Mouse (Mus musculus) olfactory bulb, adult 2 months (tissue): ENCODE measurements around the gene Gm44502. TPM values are rescaled to one million over a fixed set of nuclear protein-coding genes. Genes with fewer than 3 reads are reported as not detected.
A peak's percentile ranks its signal among the peaks of the same experiment; 100 is the strongest.

Experiments used
- H3K27ac ChIP-seq: fragments of 200-500 bp; 2 replicates; pipeline ENCODE4 v1.5.1; 2012; ENCODE audit warnings: low read depth, low read length; ENCODE audit not compliant: insufficient read depth
- H3K4me1 ChIP-seq: fragments of 200-500 bp; 2 replicates; pipeline ENCODE4 v1.6.1; 2012; ENCODE audit warnings: low read length; ENCODE audit not compliant: control insufficient read depth, insufficient read depth
- H3K4me3 ChIP-seq: fragments of 200-500 bp; 2 replicates; pipeline ENCODE4 v1.5.1; 2012; ENCODE audit warnings: mild to moderate bottlenecking, low read depth, low read length, moderate library complexity; ENCODE audit not compliant: insufficient read depth
- CTCF ChIP-seq: fragments of 200-500 bp; IDR thresholded peaks from 2 replicates; pipeline ENCODE4 v1.5.1; 2012; ENCODE audit warnings: low read depth, mild to moderate bottlenecking, low read length, moderate library complexity; ENCODE audit not compliant: insufficient read depth
- POLR2A ChIP-seq: fragments of 200-500 bp; IDR thresholded peaks from 2 replicates; pipeline ENCODE4 v1.6.1; 2012; ENCODE audit warnings: mild to moderate bottlenecking, low read depth, low read length, moderate library complexity; ENCODE audit not compliant: insufficient read depth
- WGBS: fragments of 180-500 bp; shearing (Covaris S2); methylation state at CpG from one replicate; pipeline ENCODE4 v1.1.7; 2018; 5-methylcytosine and 5-hydroxymethylcytosine counted together
- polyA plus RNA-seq: library from polyadenylated mRNA; stranded (reverse); fragments of >200 nt; gene quantifications from 2 replicates; pipeline ENCODE4 v1.2.4, GENCODE M21; 2012; ENCODE audit warnings: low replicate concordance; ENCODE audit not compliant: missing spikeins, insufficient read depth, insufficient read length

Gm44502 gene
- polyA plus RNA-seq, 1 experiment: not detected

DNA sequence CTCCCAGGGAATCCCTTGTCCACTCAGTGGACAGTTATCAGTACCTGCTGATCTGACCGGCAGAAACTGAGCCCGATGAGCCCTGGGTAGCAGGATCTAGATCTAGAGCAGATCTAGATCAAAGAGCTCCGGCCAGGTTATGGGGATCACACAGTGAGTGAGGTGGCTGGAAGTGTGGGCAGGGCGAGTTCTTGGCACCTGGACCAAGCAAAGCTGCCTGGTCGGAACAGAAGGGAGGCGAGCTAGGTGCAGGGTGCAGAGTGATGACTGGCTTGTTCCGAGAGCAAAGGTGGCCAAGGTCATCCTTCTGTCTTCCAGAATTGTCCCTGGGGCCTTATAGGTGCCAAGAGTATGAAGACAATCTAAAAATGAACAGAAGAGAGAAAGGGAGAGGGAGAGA lies 30.3 kb upstream of the Gm44502 start:
- no peak for TF ChIP-seq CTCF
- no peak for TF ChIP-seq POLR2A
- Histone ChIP-seq H3K4me1 (peaks cover 37% of the 10 kb centered on the region), H3K27ac (no peak overlapping the region), H3K4me3 (no peak overlapping the region)
- 87% methylated on average over 7 of the region's 7 CpGs for WGBS

DNA sequence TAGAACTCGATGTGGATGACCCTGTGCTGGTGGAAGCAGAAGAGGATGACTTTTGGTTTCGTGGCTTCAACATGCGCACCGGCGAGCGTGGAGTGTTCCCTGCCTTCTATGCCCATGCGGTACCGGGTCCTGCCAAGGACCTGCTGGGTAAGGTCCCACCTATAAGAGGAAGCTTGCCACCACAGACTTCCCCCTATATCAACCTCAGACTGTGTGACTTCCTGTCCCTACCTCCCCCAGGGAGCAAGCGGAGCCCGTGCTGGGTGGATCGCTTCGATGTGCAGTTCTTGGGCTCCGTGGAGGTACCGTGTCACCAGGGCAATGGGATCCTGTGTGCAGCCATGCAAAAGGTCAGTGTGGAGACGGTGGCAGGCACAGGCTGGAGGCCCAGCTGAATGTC lies 29.4 kb upstream of the Gm44502 start:
- no peak overlapping the region for H3K27ac ChIP-seq
- TF ChIP-seq POLR2A: no peak
- TF ChIP-seq CTCF: no peak
- H3K4me3 ChIP-seq: no peak overlapping the region
- peaks cover 38% of the 10 kb centered on the region for H3K4me1 ChIP-seq
- 87% methylated on average over 15 of the region's 15 CpGs for WGBS

- TF ChIP-seq POLR2A: no peak
- TF ChIP-seq CTCF: no peak
- Histone ChIP-seq H3K4me3 (peak overlapping the region; percentile 91; the same call in 1 of the 2 replicates), H3K27ac (no peak overlapping the region), H3K4me1 (peaks cover 42% of the 10 kb centered on the region)
- 58% methylated on average over 6 of the region's 6 CpGs for WGBS
These were observed 26.1 kb upstream of the Gm44502 start for GRCm38 (mm10) chr15:89455642-89456041.

- peak overlapping the region; percentile 91 for H3K4me3 ChIP-seq
- no peak for TF ChIP-seq POLR2A
- TF ChIP-seq CTCF: no peak
- WGBS: 18% methylated on average over 4 of the region's 6 CpGs
These were observed 25.4 kb upstream of the Gm44502 start for GRCm38 (mm10) chr15:89454857-89455256.

DNA sequence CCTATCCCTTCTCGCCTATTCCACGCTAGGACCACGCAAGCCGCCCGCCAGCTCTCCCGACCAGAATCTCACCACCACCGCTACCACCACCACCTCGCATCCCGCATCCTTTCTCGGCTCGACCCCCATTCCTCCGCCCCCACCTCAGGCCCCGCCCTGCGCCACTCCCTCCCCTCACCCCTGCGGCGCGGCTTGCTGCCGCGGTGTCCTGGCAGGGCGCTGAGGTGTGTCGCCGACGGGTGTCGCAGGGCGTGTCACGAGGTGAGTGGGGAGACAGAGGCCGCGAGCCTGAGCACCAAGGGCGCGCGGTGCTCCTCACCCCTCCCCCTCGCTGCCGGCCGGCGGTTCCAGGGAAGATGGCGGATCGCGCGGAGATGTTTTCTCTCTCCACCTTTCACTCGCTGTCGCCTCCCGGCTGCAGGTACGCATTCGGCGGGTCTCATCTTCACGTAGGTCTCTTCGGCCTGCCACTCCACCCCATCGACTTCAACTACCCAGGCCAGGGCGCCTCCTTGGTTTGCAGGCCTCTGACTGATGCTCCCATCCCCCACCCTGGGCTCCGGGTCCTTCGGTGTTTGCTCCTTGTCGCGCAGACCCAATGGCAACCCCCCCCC lies 24.5 kb upstream of the Gm44502 start, which contains the start of gene Mapk8ip2:
Gene Mapk8ip2, plus strand, starts transcription at position 49 of the 614 bp plus-strand sequence.
- Histone ChIP-seq H3K4me1 (peaks cover 36% of the 10 kb centered on the region), H3K4me3 (peak within 1 kb of the TSS; percentile 91), H3K27ac (peak within 1 kb of the TSS; percentile 84)
- TF ChIP-seq CTCF (no peak), POLR2A (peak; percentile 48; the same call in 1 of the 2 replicates)
- under 1% methylated on average over 53 of the region's 53 CpGs for WGBS

More at GRCm38 (mm10) chr15:89454857-89455256, 25.4 kb upstream of the Gm44502 start:
- H3K4me1 ChIP-seq: peaks cover 41% of the 10 kb centered on the region
- H3K27ac ChIP-seq: no peak overlapping the region

- H3K4me3 ChIP-seq: peak overlapping the region; percentile 91
- H3K27ac ChIP-seq: peak overlapping the region; percentile 84
- peaks cover 32% of the 10 kb centered on the region for H3K4me1 ChIP-seq
- TF ChIP-seq CTCF (no peak), POLR2A (no peak)
- WGBS: 4% methylated on average over 24 of the region's 24 CpGs
These were observed 23.7 kb upstream of the Gm44502 start for GRCm38 (mm10) chr15:89452906-89453864.

DNA sequence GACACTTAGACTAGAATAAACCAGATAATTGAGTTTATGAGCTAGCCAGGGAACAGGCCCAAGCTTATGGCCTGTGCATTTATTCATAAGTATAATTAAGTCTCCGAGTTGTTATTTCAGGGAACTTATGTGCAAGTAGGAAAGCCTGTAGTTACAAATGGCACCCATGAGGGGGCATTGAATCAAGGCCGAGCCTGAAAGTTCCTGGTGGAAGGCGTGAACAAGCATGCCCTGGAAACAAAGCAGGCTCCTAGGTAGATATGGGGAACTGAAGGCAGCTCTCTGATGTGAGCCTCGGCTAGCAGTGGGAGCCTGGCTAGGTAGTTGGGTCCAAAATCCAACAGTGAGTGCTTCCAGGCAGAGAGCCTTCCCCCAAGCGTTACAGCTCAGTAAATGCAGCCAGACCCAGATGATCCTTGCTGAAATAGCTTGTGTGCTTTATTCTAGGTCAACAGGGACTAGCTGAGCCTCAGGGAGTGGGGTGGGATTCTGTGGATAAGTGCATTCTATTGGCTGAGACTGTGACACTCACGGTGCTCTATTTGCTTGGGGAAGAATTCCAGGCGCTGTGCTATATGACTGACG lies 13.1 kb upstream of the Gm44502 start:
- H3K4me1 ChIP-seq: no peaks in the 10 kb centered on the region
- no peak for TF ChIP-seq CTCF
- no peak for TF ChIP-seq POLR2A
- 39% methylated on average over 8 of the region's 8 CpGs for WGBS
- no peak overlapping the region for H3K27ac ChIP-seq
- H3K4me3 ChIP-seq: no peak overlapping the region

- Histone ChIP-seq H3K27ac (no peak overlapping the region), H3K4me3 (no peak overlapping the region), H3K4me1 (no peaks in the 10 kb centered on the region)
- TF ChIP-seq POLR2A (no peak), CTCF (no peak)
- WGBS: 83% methylated on average over 5 of the region's 5 CpGs
These were observed 6.4 kb upstream of the Gm44502 start for GRCm38 (mm10) chr15:89435878-89436277.
